Mouse (Mus musculus) c-Kit-positive CD71-positive TER-119-negative erythroid progenitor cells, embryonic 14.5 days (primary cell): ENCODE data around the gene Rhov.

ENCODE experiments used
- DNase-seq: peaks from one replicate; pipeline ENCODE4 v3.0.0-alpha.2; 2013; ENCODE audit warnings: low read depth

The Rhov gene

GRCm38 (mm10) chr2:119289014-119289416, 17.9 kb upstream of the Rhov start:
- no peak for DNase-seq

- DNase-seq: peak; percentile 98
These were observed 17.3 kb upstream of the Rhov start, which contains the start of gene Vps18 for GRCm38 (mm10) chr2:119288270-119288882. Gene Vps18, plus strand, starts transcription at chr2:119288740.

DNA sequence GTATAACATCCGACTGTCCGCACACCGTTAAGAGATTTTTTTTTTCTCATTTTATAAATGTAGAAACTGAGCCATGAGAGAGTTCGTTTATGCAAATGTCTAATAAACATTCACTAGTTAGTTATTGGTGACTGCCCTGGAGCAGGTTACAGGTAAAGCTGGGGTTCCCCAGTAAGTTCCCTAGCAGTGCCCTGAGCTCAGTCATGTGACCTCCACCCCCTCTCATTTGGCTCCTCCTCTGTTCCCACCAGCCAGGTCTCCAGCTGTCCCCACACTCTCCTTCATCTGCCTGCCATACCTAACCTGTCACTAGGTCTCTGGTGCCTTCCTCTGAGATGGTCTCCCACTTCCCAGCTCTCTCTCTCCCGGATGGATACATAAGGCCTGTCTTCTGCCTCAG, 16.3 kb upstream of the Rhov start:
- DNase-seq: no peak

GRCm38 (mm10) chr2:119281899-119282565, 11.0 kb upstream of the Rhov start:
- no peak for DNase-seq

GRCm38 (mm10) chr2:119277810-119278209, 6.7 kb upstream of the Rhov start:
- no peak for DNase-seq

DNA sequence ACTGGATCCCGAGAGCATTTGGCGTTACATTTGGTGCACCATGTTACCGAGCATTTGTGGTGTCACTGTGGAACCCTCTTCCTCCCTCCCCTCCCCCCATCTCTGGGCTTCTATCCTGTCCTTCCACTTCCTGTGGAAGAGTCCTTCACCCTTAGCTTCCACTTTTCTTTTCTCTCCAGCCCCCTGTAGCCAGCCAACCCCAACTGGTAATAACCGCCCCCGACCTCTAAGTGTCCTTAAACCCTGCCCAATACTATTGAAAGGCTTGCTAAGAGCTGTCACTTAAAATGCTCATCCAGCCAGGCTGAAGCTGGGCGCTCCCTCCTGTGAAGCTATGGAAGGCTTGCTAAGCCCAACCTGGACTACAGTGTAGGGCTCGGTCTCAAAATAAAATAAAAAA, 5.9 kb upstream of the Rhov start:
- no peak for DNase-seq

DNA sequence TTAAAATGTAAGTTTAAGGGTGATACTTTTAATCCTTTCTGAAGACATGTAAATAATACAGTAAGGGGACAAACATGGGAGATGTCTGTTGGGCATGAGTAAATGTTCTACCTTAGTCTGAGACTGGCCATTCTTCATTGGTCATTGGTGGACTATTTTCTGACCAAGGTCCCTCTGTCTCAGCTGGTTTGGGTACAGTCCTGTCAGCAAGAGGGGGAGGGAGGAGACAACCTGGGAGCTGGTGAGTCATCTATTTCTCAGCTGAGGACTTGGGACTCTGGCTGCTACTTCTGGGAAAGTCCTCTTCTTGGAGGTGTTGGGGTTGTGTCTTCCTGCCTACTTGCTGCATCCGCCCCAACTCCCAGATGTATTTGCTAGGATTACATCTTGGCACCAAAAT, 3.1 kb upstream of the Rhov start:
- DNase-seq: no peak

DNA sequence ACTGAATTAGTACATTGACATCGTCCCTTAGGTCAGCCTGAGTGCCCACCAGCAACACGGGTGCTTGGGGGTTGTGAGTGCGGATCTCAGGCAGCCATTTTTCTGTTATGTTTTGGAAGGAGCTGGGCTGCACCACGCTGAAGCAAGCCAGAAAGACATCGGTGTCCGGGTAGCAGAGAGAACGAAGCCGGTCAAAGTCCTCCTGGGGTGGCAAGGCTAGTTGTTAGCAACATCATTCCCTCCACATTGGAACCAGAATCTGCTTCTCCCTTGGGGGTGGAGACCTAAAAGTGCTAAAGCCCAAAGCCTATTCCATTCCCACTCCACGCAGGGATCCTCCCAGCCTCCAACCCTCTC, 808 bp downstream of the Rhov start:
- DNase-seq: no peak

- no peak for DNase-seq
These were observed 7.3 kb downstream of the Rhov start for GRCm38 (mm10) chr2:119263813-119264212.

DNA sequence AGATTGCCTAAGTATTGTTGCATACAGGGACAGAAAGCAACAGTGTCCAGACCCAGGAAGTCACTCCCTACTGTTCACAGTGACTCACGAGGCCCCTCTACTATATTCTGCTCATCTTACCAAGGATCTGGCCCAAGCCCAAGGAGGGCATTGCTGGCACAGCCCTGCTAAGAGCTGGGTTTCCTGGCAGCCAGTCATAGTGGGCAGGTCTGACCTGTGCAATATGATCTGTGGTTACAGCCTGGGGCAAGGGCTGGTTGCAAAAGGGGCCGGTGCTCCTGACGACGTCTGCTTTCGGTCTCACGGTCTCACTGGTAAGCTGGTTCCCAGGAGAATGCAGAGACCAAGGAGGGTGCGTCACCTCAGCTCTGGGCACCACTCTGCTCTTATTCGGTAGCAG, 8.1 kb downstream of the Rhov start:
- DNase-seq: no peak

DNA sequence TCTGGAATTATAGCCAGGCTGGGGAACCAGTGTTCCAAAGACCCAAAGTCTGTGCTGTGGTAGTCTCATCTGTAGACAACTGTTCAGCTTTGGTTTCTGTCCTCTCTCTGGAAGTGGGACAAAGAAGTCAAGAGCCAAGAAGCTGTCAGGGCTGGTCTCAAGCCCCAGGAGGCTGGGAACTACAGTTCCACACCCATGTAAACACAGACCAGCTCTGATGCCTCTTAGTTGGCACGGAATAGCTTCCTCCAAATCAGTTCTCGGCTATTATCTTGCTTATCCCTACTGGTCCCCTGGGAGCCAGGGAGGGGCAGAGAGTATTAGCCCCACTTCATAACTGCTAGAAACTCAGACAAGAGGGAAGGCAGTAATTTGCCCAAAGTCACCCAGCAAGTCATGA, 9.7 kb downstream of the Rhov start:
- DNase-seq: no peak

DNA sequence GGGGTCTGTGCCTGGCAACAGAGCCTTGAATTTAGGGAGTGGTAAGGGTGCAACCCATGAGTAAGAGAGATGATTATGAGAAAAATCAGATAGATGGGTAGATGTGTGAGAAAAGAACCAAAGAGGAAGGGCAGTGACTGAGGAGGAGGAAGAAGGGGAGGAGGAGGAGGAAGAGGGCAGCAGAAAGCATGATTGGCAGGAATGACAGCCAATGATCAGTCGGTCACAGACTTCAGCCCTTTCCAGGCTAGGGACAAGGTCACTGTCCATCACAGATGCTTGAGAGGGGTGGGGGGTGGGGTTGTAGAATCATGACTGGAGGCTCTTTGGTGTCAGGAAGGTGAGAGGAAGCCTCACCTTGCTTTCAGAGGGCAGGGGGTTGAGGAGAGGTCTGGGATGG, 10.6 kb downstream of the Rhov start:
- DNase-seq: no peak

DNA sequence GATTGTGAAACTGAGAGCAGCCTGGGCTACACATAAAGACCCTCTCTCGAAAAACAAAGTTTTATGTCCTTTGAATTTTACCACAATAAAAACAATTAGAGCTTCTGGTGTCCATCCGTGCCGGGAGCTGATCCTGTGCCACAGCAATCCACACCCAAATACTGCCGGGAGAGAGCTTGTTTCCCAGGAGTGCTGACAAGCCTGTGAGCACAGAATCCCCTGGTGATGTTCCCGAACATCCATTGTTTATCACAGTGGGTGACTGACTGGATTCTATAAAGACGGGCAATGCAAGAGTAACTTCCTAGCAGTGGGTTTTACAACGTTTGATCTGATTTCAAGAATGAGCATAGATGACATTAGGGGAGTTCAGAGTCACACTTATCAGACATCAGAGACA, 16.1 kb downstream of the Rhov start:
- DNase-seq: no peak

DNA sequence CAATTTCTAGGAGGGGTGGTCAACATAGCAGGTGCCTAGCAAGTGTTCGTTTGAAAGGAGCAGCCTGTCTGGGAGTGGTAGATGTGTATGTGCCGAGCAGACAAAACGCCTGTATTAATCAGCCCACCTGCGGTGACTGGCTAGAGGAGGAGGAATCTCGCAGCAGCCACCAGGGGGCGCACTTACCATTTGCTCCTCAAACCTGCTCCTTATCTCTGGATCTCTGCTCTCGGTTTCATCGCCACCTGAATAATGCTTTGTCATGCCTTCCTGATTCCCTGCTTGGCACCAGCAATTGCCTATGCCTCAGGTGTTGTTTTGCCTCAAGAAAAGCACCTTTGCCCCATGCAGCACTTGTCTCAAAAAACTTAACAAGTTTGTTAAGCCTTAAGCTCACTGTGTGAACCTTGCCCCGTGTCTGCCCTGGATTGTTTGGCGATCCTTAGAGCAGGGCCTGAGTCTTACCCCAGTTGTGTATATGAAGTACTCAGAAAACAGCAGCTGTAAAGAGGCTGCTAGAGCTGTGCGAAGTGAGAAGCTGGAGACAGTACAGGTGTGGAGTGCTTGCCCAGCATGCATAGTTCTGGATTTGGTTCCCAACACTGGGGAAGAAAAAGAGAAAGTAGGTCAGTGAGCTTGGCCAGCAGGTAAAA, 20.1 kb downstream of the Rhov start:
- DNase-seq: peak; percentile 86

GRCm38 (mm10) chr2:119250377-119250776, 20.7 kb downstream of the Rhov start:
- no peak for DNase-seq

DNA sequence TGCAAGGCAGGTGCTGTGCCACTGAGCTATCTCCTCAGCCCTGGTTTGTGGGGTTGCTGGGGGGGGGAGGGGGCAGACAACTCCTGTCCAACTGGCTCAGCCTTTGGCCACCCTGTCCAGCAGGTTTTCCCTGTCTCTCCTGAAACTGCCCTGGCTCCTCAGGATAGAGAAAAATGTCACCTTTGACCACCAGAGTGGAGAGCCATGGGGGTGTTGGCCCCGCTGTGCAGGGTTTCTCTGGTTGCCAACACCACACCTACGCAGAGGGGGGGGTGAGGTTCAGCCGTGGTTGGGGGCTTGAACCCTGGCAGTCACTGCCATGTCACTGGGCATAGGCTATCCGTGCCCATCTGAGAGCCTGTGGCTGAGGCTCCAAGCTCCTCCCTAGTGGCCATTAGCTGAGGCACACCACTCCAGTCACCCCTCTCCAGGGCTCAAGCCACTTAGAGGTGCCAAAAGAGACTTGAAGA, 21.4 kb downstream of the Rhov start:
- no peak for DNase-seq

DNA sequence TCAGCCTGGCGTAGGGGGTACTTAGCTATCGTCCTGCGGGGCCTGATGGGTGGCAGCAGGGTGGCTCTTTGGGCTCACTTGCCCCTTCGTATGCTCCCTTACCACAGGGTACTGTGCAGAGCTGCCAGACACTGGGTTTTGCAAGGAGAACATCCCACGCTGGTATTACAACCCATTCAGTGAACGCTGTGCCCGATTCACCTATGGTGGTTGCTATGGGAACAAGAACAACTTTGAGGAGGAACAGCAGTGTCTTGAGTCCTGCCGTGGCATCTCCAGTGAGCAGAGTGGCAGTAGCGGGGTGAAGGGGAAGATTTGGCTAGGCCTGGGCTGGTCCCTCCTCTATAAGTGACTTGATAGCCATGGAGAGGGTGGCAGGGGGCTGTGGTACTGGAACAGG, 23.2 kb downstream of the Rhov start:
- no peak for DNase-seq

GRCm38 (mm10) chr2:119245246-119245645, 25.8 kb downstream of the Rhov start:
- no peak for DNase-seq

- no peak for DNase-seq
These were observed 28.5 kb downstream of the Rhov start for GRCm38 (mm10) chr2:119242548-119242947.

DNA sequence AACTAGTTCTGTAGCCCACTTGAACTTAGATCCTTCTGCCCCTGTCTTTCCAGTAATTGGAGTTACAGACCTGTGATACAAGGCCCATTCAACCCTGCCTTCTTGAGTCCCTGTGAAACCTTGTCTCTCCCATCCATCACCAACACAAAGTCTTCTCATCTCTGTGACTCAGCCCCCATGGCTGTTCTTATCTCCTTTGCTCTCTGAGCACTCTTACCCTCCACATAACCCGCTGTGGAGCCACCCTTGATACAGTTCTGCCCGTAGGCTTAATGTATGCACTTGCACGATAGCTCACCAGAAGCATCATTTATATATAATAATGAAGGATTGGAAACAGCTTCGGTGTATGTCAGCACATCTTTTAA, 30.3 kb downstream of the Rhov start:
- DNase-seq: no peak

DNA sequence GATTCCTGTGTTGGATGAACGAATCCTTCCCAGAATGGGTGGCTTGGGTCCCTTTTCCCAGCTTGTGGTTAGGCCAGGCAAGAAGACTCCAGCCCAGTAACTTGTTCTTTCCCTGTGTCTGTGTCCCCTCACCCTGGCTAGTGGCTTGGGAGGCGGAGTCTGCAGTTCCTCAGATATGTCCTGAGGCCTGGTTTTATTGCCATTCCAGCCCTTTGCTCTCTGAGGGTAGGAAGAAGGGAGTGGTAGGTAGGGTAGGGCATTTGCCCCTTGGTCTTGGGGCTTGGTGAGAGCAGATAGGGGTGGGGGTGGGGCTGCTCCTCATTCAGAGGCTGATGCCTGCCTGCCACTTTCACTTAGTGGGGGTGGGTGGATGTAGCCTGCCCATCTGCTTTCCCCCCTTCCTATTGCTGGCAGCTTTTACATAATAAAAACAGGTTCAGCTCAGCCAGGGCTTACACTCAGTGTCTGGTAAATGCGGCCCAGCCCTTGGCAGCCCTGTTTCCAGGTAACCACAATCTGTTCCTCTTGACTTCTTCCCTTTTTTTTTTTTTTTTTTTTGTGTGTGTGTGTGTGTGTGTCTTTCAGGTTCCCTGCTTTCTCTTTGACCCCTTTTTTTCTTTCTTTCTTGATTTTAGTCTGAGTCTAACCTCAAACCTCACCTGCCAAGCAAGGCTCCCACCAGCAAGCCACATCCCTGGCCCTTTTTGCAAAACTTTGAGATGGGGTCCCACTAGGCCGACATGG, 30.8 kb downstream of the Rhov start:
- DNase-seq: no peak

DNA sequence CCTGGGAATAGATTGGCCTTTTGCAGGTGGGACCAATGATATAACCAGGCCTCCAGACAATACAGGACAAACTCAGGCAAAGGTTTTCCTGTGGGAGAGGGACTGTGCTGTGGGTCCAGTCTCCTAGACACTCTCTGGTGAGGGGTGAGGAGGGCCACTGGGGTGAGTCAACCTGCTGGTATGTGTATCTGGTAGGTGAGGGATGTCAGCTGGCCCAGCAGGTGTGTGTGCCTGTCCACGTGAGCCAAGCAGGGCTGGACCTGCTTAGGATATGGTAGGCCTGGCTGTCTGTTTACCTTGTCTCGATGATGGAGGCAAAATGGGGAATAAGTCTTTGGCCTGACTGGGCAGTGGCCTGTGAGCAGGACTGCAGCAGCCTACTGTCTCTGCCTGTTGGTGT, 32.4 kb downstream of the Rhov start:
- DNase-seq: no peak

DNA sequence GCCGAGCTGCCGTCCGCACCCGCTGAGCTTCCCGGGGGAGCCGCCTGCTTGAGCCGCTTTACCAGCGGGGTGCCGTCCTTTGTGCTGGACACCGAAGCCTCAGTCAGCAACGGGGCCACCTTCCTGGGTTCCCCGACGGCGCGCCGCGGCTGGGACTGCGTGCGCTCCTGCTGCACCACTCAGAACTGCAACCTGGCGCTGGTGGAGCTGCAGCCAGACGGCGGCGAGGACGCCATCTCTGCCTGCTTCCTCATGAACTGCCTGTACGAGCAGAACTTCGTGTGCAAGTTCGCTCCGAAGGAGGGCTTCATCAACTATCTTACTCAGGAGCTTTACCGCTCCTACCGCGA, 33.2 kb downstream of the Rhov start:
- no peak for DNase-seq
